Mouse (Mus musculus): Measurements from ENCODE around the gene Ptpn18. TPM values are rescaled to one million over a fixed set of nuclear protein-coding genes. Genes with fewer than 3 reads are reported as not detected.
A peak's percentile ranks its signal among the peaks of the same experiment; 100 is the strongest.
"Not testable (repeated sequence)": the region's sequence is repeated elsewhere in the genome, so short reads cannot be mapped to it uniquely, and the experiment has no call there.

Ptpn18 gene
- 1 to 10 TPM; 3.3 to 3.8 TPM for total RNA-seq (2021)
- long read RNA-seq, partial matches to known transcripts, result 11 of 12 reads
- long read RNA-seq, other reads (novel, unspliced or antisense), result 0 of 12 reads

DNA sequence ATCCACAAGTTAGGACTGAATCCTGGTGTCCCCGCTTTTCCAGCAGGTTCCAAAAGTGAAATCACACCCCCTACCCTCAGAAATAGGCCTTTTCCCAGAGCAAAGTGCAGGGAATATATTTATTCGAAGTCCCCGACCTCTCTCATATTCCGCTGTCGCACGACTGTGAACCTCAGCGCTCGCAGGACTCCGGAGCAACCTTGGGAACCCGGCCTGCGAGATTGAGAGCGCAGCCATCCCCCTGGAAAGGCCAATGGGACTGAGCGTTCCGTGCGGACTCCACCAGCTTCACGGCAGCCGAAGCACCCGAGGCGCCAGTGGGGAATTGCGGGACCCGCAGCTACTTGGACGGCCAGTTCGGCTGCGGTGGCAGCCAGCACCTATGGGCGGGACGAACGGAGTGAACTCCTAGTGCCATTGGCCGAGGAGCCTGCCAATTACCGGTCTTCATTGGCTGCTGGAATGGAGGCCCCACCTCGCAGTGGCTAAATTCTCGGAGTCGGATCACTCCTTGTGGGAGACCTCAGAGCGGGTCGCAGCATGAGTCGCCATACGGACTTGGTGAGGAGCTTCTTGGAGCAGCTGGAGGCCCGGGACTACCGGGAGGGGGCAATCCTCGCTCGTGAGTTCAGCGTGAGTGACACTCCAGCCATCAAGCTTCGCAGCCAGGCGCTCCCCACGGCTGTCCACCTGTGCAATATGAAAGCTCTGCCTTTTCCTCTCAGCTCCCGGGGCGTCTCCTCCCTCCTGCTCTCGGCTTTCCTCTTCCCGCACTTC, at the start of gene Ptpn18:
Gene Ptpn18 (plus strand): TSS at position 479 of the 777 bp plus-strand sequence.
- peak; percentile 88 to 91 for DNase-seq (ENCODE audit: low spot score in 2 of 2)

DNA sequence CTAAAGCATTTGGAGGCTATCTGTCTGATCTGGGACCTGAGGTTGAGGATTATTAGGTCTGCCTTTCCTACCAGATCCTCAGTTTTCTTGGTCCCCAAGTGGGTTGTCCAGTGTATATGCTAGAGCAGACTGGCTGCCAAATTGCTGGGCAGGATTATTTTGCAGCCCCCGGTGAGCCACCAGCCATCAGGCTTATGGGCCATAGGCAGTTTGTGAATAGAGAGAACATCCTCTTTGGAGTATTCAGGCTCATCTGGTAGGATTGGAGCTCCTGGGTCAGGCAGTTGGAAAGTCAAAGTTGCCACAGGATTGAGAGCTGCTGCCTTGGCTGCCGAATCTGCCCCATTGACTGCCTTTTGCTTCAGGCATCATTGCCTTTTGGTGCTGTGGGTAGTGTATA, 31.1 kb upstream of the Ptpn18 start:
- DNase-seq (ENCODE audit: low spot score in 2 of 2), result no peak

DNA sequence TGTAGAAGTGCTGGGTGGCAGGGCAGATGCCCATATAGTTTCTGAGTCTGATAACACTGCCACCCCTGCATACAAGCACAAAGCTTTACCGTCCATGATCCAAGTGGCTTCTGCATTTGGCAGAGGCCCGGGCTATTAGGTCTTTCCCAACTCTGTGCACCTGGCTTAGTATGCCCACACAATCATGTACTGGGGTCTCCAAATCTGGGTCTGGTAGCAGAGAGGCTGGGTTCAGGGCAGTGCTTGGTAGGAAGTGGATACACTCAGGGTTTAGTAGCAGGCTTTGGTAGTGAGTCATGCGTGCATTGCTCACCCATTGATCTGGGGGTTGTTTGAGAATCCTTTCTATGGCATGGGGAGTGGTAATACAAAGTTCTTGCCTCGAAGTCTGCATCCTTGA, 30.3 kb upstream of the Ptpn18 start:
- DNase-seq (ENCODE audit: low spot score in 2 of 2), result no peak

DNA sequence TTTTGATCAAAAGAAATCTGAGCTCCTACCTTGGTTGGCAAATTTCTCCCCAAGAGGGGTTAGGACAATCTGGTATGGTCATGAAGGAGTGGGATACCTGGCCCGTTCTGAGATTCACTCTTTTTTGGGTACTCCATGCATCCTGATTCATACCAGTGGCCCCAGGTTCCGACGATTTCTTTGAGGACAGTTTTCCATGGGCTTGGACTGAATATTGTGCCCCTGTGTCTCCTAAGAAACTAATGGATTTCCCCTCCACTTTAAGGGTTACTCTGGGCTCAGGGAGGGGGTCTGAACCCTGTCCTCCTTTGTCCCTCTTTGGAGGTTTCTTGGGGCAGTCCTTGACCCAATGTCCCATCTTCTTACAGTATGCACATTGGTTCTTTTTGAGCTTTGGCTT, 28.6 kb upstream of the Ptpn18 start:
- no peak for DNase-seq (ENCODE audit: low spot score in 2 of 2)

DNA sequence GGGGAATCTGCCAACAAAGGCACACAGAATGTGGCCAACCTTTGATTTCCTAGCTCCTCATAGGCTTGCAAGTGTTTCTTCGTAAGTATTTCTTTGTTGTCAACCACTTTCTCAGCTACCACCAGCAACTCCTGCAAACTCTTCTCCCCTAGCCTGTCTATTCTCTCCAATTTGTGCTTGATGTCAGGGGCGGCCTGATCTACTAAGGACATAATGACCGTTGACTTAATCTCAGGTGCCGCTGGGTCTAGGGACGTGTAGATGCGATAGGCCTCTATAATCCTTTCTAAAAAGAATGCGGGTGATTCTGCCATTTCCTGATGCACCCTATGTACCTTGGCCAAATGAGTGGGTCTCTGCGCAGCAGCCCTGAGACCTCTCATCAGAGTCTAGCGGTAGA, 28.1 kb upstream of the Ptpn18 start:
- DNase-seq (ENCODE audit: low spot score in 2 of 2), result no peak

DNA sequence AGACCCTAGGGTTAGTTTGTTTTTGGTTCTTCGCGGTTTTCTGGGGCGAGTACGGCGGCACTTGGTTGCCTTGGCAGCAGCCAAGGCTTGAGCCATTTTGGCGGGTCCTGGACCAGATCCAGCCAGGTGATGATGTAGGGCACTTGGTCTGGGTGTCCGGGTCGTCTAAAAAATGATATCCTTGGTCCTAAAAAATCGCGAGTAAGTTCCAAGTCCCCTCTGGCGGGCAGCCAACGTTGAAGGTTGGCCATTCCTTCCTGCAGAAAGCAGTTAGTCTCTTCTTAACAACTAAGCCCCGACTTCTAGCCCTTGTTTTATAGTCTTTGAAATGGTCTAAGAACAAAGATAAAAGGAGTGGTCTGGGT, 27.2 kb upstream of the Ptpn18 start:
- DNase-seq (ENCODE audit: low spot score in 2 of 2), result peak; percentile 33 to 43

DNA sequence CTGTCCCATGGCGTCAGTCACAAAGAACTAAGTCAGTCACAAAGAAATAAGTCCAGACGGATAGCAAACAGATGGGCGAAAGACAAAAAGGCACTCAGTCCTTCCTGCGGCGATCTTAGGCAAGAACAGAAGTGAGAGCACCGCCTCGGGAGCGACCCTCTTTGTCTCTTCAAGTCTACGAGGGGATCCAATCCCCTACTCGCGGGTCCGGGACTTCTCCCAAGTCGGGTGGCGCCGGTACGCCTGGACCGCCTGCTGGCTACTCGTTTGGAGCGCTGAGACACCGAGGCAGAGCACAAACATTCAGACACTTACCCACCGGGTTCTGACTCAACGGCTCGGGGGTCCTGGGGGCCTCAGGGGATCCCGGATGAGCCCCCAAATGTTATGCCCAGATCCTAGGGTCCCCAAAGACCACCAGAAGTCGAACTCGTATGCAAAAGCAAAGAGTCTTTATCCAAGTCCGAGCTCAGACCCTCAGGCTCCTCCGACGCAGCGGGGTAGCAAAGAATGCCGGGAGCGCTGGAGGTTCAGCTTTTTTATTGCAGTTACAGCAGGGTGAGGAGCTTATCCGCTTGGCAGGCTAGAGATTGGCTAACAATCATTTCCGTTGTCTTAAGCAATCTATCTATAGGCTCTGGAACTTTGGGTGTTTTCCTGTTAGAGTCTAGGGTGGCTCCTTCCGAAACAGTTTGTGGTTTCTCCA, 26.6 kb upstream of the Ptpn18 start:
- DNase-seq (ENCODE audit: low spot score in 2 of 2), result peak in 1 of 2 experiments; percentile 39

DNA sequence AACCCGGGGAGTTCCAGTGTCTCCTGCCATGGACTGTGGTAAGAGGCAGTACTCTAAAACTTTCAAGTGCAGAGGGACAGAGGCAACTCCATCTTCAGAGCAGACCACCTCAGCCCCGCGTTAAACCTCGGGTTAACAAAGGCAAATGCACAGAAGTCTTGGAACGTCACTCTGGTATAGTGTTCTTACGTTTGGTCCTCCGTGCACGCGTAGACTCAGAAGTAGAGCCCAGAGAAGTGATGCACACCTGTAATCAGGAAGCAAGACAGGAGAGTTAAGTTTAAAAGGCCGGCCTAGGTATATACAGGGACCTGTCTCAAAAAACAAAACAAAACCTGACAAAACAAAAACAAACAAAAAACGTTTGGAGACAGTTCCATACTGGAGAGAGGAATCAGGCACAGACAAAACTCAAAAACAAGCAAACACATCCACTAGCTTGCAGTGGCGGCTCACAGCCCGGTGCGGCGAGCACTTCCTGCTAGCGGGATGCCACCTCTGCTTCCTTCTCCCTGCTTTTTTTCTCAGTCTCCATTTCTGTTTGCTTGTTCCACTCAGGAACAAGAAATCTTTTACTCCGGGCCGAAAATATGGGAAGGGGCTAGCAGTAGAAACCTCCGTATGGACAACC, 25.6 kb upstream of the Ptpn18 start:
- DNase-seq (ENCODE audit: low spot score in 2 of 2), result no peak

DNA sequence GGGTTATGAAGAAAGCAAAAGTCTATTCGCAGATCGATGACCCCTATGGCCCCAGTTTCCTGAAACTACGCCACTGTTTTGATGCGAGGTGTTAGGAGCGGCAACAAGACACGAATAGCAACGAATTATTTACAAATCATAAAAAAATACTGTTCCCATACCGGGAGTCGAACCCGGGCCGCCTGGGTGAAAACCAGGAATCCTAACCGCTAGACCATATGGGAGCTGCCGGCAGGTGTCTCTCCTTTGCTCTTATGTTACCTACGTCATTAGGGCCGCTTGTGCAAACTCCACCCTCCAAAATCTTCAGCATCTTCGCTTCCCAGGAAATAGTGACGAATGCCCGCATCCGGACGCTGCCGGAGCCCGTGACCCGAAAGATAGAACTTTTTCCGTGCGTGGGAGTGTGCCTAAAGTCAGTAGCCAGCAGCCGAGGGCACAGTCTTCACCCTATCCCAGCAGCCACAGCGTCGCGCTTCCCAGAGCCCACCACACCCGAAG, 24.9 kb upstream of the Ptpn18 start:
- DNase-seq (ENCODE audit: low spot score in 2 of 2), result peak; percentile 88 to 90

DNA sequence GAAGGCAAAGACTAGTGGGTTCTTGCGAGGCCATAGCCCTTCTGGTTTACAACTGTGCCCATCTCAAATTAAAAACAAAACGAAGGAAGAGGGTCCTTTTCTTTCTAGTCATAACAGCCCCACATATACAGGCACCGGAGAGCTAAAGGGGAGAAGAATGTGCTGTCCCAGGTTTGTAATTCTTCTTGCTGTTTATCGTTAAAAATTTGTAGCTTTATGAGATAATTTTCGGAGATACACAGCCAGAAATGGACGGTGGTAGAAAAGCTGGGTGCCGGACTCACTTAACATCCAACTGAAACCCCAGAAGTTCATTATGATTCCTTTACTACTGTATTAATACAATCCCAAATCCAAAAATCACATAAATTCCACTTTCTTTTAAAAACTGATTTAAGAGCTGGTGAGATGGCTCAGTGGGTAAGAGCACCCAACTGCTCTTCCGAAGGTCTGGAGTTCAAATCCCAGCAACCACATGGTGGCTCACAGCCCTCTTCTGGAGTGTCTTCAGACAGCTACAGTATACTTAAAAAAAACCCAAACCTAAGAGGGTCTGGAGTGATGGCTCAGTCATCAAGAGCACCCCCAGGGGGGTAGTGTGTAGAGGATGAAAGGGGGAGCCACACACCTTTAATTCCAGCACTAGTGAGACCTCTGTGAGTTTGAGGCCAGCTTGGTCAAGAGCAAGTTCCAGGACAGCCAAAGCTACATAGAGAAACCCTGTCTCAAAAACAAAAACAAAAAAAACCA, 24.0 kb upstream of the Ptpn18 start:
- DNase-seq (ENCODE audit: low spot score in 2 of 2), result no peak

DNA sequence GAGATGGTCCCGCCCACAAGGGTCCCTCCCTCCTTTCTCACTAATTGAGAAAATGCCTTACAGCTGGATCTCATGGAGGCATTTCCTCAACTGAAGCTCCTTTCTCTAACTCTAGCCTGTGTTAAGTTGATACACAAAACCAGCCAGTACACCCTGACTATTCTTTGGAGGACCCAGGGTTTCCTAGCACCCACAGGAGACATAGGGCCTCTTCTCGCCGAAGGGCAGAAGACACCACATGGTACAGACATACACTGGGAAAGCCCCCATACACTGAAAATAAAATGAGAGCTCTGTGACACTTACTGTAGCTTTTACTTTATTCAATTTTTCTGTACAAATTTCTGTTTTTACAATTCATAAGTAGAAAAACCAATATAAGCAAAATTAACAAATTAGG, 23.2 kb upstream of the Ptpn18 start:
- no peak for DNase-seq (ENCODE audit: low spot score in 2 of 2)

DNA sequence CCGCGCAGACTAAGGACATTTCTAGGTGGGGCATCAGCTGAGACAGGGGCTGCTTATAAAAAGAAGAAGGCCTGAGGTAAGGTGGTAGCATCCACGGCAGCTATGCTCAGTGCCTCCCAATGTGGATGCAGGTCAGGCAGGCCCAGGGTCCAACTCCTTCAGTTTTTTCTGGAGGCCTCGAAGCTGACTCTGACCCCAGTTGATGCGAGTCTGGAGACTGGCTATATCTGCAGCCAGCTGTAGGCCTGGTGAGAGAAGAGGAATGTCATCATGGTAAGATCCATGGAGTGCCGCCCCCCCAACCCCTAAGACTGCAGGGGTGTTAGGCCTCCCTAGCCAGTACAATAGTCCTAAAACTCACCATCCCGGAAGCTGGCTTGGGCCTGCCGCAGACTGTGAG, 22.2 kb upstream of the Ptpn18 start:
- not testable (repeated sequence) for DNase-seq (ENCODE audit: low spot score in 2 of 2)

DNA sequence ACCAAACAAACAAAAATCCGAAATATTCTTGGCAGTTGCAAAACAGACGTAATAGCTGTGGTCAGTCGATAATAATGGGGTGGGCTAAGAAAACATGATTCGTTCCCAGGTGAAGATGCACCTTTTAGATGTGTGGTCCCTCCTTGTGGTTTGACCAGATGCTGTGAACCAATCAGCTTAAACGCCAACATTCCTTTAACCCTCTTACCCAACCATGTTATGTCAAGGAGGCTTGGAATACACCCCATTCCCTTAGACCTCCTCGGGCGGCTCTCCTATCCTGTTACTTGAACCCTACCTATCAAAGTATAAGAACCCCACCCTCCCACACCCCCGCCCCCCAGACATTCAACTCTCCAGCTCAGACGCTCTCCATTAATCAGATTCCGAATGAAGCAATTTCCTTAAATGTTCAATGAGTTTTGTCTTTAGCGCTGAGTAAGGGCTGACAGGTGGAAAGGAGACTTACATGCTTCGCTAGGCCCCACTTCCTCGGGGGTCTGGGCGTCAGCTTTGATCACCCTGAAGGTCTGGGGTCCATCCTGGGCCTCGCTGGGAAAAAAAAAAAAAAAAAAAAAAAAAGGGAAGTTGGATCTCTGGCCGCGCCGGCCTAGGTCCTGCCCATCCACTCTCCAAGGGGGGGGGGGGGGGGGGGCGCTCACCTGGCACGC, 21.0 kb upstream of the Ptpn18 start:
- no peak for DNase-seq (ENCODE audit: low spot score in 2 of 2)

DNA sequence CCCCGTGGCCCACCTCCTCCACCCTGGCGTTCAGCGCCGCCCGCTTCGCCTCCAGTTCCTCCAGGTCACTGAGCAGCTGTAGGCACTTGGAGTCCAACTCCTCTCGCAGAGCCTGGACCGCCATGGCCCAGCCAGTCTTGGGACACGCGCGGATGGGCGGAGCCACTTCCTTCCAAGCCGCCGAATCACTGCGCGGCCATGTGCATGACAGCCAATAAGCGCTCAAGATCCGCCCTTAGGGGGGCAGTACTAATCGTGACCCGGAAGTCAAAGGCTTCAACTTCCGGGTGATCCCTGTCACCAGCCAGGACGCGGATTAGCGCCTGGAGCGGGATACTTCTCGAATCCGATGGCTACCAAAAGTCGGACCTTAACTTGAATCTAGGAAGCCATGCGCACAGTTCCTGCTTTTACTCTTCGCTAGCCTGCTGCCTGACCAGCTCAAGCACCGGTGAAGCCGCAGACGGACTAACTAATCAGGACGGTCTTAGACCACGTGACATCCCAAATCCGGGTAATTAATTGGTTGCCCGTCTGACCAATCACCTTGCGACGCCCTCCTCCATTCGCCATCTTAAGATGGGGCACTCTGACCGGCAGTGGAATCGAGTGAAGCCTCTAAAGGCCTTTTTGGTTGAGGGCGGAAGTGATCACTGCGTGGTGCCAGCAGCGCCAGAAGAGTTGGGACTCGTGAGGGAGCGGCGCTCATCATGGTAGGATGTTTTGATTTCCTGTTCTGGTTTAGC, 20.2 kb upstream of the Ptpn18 start, which contains the start of the genes Ccdc115 and Imp4:
Gene Ccdc115 (minus strand): TSS at position 458 of the 746 bp plus-strand sequence.
Gene Imp4 (plus strand): TSS at position 637 of the 746 bp plus-strand sequence.
- DNase-seq (ENCODE audit: low spot score in 2 of 2), result peak; percentile 90 to 95

DNA sequence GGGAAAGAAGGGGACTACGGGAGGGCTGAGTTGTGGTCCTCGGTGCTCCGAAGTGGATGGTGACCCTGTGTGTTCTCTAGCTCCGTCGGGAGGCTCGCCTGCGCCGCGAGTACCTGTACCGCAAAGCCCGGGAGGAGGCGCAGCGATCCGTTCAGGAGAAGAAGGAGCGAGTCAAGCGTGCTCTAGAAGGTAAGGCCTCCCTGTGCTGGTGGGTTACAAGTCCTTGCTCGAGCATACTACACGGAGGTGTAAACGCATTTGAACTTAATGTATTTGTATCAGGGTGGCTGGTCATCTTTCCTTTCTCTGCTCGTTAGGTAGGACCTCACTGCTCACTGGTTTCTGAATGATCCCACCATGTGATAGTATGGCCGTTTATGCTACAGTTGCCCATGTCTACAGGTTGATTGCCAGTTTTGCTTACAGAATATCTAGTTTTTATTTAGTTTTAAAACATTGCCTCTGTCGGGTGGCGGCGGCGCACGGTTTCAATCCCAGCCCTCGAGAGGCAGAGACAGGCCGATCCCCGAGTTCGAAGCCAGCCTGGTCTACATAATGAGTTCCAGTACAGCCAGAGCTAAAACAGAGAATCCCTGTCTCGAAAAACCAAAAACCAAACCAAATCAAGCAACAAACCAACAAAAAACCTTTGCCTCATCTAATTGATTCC, 19.5 kb upstream of the Ptpn18 start:
- no peak for DNase-seq (ENCODE audit: low spot score in 2 of 2)

DNA sequence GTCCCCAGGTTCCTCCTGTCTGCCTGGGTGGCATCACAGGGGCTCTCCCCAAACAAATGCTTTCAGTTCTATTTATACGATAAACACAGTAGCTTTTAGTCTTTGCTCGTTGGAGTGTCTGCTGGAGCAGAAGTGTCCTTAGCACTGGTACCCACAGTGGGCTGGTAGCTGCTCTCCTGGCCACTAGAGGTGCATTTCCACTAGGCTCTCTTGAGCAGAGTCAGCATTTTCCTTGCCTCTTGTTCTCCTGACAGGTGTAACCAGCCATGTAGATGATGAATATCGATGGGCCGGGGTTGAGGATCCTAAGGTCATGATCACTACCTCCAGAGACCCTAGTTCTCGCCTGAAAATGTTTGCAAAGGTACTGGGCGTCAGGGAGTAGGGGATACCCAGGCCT, 16.4 kb upstream of the Ptpn18 start:
- no peak for DNase-seq (ENCODE audit: low spot score in 2 of 2)

DNA sequence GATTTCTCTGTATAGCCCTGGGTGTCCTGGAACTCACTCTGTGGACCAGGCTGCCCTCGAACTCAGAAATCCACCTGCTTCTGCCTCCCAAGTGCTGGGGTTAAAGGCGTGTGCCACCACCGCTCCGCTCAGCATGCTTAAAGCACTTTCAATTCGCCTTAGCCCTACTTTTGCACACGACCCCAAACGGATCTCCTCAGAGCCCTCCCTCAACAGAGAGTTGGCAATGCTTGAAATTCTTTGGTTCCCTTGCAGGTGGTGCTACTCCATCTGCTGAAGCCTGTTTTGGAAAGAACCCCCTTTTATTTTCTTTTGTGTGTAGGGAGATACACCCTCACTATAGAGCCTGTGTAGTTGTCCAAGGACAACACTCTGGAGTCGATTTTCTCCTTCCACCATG, 1.1 kb upstream of the Ptpn18 start:
- DNase-seq (ENCODE audit: low spot score in 2 of 2), result no peak

DNA sequence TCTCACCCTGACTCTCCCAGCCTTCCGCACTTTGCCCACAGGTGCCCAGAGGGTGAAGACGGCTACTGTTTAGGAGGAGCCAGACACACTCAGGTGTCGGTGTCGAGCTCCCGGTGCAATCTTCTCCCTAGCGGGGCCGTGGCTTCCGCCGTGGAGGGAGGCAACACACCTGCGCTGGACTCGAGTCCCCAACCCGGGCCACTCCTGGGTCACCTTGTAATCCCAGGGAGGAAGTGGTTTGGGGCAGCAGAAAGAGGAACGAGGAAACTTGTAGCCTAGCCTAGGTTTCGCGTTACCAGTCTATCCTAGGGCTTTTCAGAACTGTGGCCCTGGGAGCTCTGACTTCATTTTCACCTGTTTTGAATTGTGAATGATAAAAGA, 489 bp downstream of the Ptpn18 start:
- no peak for DNase-seq (ENCODE audit: low spot score in 2 of 2)

DNA sequence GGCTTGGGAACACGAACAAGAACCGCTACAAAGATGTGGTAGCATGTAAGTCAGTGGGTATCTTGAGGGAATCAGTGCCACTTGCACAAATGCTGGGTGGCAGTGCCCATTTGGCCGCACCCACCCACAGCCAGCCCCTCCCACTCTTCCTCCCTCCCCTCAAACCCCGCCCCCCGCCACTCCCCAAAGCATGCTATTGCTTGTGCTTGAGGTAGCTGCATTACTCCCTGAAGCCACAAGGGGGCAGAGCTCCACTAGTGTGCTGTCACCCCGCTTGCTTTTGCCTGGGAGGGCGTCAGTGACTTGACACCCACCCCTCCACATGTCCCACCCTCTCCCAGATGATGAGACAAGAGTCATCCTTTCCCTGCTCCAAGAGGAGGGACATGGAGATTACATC, 3.2 kb downstream of the Ptpn18 start:
- DNase-seq (ENCODE audit: low spot score in 2 of 2), result peak; percentile 67 to 74

Data from layer of hippocampus, postnatal 10 days (tissue).